Mouse (Mus musculus) cerebellum, postnatal 10 days (tissue): ENCODE results near the gene Rbfox3.

Experiments used
- DNase-seq, 2 experiments: peaks; one replicate each; pipeline ENCODE4 v3.0.0; 2021; ENCODE audit warnings: mixed read lengths in 2 of 2

The Rbfox3 gene

DNA sequence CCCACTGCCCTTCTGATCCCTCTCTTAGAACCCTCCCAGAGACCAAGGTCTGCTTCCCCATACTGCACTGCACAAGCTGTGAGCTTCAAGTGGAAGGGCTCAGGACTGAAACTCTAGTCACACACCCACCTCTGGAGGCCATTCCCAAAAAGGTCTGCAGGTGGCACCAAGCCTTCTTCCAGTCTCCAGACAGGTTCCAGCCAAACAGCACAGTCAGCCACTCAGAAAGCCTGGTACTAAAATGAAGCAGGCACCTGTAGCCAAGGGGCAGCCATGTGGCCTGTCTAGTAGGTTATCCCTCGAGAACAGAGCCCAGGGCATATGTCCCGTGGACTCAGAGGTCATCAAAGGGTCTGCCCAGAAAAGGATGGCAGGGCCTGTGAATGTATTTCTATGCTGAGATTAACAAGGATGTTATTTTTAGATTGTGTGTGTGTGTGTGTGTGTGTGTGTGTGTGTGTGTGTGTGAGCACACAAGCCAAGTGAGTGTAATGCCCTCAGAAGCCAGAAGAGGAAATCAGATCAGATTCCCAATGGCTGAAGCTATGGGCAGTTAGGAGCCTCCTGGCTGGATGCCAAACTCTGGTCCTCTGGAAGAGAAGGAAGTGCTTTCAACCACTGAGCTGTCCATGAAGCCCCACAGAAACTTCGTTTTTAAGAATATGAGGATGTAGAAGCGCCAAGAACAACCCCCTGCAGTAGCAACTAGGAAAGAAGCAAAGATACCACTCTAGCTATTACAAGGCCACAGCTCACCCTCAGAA, at the start of gene Rbfox3:
Gene Rbfox3, minus strand, starts transcription at position 291 of the 764 bp plus-strand sequence.
- peak; percentile 87 to 89 for DNase-seq

GRCm38 (mm10) chr11:118960649-118961048, 49.3 kb upstream of the Rbfox3 start:
- peak; percentile 51 to 57 for DNase-seq

DNA sequence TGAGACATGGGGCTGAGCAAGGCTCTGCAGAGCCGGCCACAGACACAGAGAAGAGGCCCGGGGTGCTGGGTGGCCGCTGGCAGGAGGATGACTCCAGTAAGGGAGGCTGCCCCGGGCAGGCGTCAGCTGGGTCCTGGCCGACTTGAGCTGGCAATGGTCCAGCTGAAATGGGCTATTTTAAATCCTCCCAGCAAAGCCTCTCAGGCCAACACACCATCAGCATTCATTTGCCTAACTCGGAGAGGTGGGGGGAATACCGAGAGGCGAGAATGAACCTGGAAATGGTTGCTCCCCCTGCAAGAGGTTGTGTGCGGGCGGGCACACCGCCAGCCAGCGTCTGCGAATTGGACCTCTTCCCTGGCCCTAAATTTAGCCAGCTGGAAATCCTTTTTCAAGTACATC, 45.7 kb upstream of the Rbfox3 start:
- DNase-seq: peak; percentile 91 to 93

GRCm38 (mm10) chr11:118955016-118955415, 43.6 kb upstream of the Rbfox3 start:
- peak; percentile 45 to 49 for DNase-seq

GRCm38 (mm10) chr11:118945868-118946267, 34.5 kb upstream of the Rbfox3 start:
- DNase-seq: no peak

DNA sequence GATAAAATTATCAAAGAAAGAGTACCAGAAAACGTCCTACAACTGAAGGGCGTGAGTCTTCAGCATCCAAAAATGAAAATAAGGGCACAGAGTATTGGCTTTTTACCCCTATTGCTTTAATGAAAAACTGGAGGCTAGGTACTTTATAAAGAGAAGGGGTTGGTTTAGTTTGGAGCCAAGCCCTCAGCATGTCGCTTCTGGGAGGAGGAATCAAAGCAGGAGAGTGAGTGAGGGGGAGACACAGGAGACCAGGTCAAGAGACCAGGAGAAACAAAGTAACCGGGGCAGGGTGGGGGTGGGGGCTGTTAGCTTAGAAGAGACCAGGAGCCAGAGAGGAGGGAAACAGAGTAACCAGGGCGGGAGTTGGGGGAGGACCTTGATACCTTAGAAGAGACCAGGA, 29.9 kb upstream of the Rbfox3 start:
- peak; percentile 36 to 65 for DNase-seq

- DNase-seq: peak; percentile 98 to 99
These were observed 29.1 kb upstream of the Rbfox3 start for GRCm38 (mm10) chr11:118940539-118940938.

DNA sequence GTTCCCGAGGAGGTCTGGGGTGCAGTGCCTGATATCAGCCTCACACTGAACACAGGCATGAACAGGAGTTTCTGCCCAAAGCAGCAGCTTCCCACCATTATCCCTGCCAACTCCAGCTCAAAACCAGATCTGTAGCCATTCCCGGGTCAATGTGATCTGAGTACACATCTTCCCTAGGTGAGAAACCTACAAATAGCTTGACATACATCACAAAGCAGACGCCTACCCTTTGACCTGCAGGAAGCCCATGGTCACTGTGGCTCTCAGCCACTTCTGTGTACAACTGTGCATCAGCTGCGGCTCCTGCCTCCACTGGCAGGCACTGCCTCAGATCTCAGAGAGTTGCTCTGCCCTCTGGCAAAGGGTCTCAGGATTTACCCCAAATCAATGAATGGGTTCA, 28.3 kb upstream of the Rbfox3 start:
- DNase-seq: peak in 1 of 2 experiments; percentile 55

GRCm38 (mm10) chr11:118934925-118935324, 23.5 kb upstream of the Rbfox3 start:
- DNase-seq: peak; percentile 53 to 55

- no peak for DNase-seq
These were observed 15.7 kb upstream of the Rbfox3 start for GRCm38 (mm10) chr11:118927081-118927480.

DNA sequence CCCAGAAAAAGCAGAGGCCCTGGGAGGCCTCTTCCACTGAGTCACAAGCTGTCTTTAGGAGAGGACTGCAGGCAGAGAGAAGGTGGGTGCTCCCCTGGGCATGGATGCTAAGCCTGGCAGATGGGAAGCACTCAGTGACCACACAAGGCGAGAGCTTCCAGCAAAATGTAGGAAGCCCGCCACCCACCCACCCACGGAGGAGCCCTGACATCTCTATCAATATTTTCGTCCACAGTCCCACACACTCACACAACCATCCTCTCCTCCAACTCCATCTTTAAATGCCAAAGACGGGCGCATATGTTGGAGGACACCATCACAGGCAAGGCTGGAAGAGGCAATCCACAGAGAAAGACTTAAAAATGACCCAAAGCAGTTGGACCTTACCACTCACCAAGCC, 10.5 kb upstream of the Rbfox3 start:
- no peak for DNase-seq

DNA sequence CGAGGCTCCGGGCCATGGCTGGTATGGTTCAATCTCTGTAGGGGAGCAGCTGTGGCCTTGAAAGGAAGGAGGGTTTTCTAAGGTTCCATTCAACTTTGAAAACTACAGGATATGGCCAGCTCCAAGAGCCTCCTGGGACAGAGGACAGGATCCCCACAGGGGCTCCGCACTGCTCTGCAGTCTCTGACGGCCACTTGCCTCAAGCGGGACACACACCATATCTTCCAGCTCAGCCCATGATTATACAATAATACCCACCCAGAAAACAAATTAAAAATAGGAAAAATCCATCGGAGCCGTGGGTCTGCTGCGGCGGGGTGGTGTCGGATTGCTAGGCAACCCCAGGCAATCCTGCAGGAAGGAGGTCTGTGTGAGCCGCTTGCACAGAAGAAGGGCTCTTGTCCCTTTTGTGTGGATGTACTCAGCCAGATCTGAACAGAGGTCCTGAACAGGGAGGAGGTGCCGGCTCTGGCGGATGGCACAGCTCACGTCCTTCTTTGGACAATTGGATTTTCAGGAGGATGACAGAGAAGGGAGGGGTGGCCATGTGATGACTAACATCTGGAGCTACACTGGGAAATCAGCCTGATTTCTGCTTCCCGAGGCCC, 5.1 kb upstream of the Rbfox3 start:
- no peak for DNase-seq

GRCm38 (mm10) chr11:118915888-118916287, 4.5 kb upstream of the Rbfox3 start:
- DNase-seq: peak; percentile 69 to 74

DNA sequence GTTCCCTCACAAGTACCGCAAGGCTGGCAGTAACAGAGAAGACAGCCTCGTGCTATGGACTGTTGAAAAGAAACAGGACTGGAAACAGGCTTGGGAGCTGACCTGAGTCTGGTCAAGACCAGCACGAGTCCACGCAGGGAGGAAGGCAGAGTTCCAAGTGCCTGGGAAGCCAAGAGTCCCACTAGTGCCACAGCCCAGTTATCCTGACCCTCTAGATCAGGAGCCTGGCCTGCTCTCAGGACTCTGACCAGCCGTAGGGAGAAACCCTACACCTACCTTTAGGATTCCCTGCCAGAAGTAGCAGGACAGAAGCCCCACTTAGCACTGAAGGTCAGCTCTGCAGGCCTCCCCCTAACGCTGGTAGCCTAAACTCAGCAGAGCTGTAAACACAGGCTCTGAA, 1.3 kb upstream of the Rbfox3 start:
- peak in 1 of 2 experiments; percentile 68 for DNase-seq

DNA sequence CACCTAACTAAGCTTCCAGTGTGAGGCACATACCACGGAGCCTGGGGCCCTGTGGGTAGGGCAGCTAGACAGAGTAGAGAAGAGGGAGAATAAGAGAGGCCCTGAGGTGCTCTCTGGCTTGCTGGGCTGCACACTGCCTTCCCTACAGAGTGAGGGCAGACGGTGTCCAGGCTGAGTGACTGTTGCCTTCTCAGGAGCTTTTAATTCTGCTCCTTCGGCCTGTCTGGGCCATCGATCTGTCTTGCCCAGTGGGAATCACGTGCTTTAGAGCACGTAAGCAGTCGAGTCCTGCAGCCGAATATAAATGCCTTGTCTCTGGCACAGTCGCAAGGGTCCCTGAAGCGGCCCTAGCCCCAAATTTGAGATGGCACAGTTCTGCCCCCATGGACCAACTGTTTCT, 641 bp downstream of the Rbfox3 start:
- peak in 1 of 2 experiments; percentile 54 for DNase-seq

GRCm38 (mm10) chr11:118909814-118910201, 1.6 kb downstream of the Rbfox3 start:
- DNase-seq: peak; percentile 86 to 88

- DNase-seq: peak; percentile 88 to 91
These were observed 2.2 kb downstream of the Rbfox3 start for GRCm38 (mm10) chr11:118908981-118909813.

DNA sequence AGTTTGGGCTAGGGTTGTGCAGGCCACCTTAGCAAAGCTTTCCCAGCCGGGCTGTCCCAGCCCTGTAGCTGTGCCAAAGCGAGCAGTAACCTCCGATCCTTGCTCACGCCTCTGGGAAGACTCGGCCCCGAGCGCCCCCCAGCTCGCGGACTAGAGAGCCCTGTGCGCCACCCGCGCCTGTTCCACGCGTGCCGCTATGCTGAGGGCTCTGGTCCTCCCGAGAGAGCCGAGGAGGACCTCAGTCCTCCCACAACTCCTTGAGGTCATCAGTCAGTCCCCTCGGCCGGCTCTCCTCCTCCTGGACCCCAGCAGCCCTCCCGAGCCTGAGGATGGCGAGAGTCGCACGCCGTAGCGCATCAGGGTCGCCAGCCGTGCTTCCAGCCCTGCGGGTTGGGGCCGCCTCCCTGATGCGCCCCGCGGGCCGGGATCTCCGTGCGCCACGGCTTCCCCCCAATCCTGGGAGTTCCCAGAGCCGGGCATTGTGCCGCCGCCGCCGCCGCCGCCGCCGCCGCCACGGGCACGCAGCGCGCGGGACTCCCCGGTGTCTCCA, 2.9 kb downstream of the Rbfox3 start:
- DNase-seq: peak; percentile 76 to 78

GRCm38 (mm10) chr11:118907471-118908401, 3.7 kb downstream of the Rbfox3 start:
- peak; percentile 89 to 90 for DNase-seq

- DNase-seq: peak; percentile 77 to 78
These were observed 4.5 kb downstream of the Rbfox3 start for GRCm38 (mm10) chr11:118906824-118907470.

DNA sequence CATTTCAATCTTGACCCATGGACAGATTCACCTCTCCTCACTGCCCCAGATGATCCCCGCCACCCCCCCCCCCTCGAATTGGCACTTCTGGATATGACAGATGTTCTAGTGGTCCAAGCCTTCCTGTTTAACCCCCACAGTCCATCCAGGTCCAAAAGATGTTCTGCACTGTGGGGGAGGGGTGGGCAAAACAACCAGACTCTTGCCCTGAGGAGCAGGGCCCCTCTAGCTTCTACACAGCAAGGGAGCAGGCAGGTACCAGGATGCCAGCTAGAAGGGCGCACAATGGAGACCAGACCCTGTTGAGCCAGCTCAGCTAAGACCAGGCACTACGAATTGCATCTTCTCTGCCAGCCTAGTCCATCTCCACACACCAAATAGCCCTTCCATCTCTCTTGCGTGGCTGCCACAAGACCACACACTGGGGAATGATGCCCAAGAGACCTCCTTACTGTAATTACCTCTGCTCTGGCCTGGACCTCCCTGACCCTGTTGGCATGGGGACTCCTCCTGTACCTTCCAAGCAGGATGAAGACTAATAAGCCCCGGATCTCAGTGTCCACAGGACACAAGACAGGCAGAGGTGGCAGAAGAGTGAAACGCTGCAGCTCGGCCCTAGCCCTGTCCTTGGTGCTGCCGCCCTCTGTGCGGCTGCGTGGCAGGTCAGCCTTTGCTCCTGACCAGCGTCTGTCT, 5.1 kb downstream of the Rbfox3 start:
- DNase-seq: peak; percentile 67 to 69
